Mouse (Mus musculus): Measurements from ENCODE around the gene Runx2.

The Runx2 gene

GRCm38 (mm10) chr17:44662080-44662706 is 152.4 kb downstream of the Runx2 start:
- DNase-seq (ENCODE audit: extremely low spot score), result no peak

DNA sequence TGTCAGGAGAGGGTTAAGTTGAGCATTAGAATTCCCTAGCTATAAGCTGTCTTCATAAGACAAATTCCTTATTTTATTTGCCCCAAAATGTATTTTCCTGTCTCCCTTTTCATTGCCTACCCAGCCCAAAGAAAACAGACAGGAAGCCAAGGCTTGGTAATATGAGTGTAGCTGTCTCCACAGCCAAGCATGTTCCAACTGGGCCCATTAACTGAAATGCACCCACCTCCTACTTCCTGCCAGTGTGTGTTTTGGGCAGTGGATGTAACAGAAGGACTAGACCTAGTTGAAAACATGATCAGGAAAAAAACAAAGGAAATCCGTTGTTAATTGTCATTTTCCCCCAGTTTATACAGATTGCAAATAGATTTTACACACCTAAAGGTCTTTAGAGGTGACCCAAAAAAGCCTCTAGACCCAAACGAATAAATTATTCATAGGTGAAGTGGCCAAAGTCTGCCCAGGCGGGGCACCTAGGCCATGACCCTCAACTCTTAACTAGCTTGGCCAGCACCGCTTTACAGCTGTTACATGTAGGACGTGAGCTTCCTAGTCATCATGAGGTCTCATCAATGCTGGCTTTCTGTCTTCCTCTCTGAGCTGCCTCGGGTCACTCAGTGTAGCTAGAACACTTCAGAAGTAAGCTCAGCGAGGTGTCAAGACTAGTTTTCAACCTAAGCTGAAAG is 154.3 kb downstream of the Runx2 start:
- DNase-seq (ENCODE audit: extremely low spot score), result no peak

- DNase-seq (ENCODE audit: extremely low spot score), result no peak
Observed at GRCm38 (mm10) chr17:44654503-44654902, 160.1 kb downstream of the Runx2 start.

DNA sequence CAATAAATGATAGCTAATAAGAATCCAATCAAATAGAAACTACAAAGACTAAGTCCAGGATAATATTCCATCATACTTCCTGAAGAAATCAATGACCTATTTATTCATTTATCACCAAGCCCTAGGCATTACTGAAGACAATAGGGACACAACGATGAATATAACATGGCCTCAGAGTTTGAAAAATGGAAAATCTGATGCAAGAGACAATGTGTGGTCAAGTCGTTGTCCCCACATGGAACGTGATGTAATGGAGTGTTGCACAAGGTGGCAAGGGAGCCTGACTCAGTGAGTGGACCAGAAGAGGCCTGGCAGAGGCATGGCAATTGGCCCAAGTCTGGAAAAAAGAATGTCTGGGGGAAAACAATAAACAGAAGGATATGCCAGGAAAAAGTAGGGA is 161.5 kb downstream of the Runx2 start:
- no peak for DNase-seq (ENCODE audit: extremely low spot score)

DNA sequence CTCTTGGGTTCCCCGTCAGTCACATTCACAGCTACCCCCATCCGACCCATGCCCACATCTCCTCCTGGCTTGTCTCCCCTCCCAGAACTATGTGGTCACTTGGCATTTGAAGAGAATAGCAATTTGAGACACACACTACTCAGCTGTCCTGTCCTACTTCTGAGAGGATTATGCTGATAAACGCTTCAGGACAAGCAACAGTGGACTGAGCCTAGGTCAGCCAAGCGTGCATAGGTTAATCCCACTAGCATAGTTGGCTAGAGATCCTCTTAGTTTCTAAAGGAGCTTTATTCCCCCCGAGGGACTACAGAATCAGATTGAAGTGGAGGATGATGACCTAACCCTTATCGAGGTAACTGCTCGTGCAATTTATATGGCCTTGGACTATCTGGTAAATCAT is 162.5 kb downstream of the Runx2 start:
- no peak for DNase-seq (ENCODE audit: extremely low spot score)

DNA sequence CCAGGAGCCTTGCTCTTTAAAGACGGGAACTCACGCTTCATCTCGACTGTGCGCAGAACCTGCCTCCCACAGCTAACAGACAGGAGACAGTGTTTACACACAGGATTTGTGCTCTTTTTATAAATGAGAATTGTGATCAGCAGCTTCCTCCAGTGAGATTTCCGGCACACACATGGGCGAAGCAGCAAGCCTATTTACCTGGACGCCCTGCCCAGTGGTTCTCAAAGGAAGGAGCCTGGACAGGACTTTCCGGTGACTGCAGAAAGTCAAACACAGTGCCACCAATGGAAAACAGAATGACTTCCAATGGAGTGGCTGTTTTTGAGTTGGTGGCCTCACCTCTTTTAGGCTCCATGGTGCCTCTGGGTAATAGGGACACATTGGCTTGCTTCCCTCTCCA is 163.0 kb downstream of the Runx2 start:
- DNase-seq (ENCODE audit: extremely low spot score), result no peak

DNA sequence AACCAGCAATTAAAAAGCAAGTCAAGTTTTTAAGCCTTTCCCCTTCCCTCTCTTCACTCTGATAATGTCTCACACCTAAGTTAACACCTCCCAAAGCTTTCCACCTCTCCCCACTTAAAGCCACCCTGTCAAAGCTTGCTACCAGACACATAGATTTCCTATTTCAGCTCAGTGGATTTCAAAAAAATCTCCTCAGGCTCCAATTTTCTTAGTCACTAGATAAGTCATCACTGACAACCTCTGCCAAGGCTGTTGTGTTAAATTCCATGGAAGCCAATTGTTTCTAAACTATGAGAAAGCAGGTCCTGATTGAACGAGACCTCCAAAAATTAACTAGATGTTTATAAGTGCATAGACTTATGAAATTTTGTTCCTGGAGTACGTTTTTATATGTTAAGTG is 164.2 kb downstream of the Runx2 start:
- DNase-seq (ENCODE audit: extremely low spot score), result no peak

DNA sequence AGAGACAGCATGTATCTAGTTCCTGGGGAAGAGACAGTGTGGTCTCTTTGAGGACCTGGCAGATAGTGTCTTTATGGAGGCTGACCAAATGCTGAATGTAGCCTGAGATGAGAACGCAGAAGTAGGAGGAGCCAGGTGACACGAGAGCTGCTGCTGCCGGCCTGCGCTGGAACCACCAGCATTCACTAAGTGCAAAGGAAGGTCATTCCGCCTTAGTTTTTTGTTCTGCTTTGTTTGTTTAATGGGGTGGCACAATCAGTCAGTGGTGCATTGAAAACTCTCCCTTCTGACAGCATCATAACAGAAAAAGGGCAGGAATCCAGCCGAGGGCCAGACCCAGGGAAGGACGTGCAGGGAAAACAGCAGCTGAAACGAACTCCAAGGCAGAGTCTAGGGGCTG is 165.5 kb downstream of the Runx2 start:
- no peak for DNase-seq (ENCODE audit: extremely low spot score)

- no peak for DNase-seq (ENCODE audit: extremely low spot score)
Observed at GRCm38 (mm10) chr17:44647916-44648315, 166.7 kb downstream of the Runx2 start.

DNA sequence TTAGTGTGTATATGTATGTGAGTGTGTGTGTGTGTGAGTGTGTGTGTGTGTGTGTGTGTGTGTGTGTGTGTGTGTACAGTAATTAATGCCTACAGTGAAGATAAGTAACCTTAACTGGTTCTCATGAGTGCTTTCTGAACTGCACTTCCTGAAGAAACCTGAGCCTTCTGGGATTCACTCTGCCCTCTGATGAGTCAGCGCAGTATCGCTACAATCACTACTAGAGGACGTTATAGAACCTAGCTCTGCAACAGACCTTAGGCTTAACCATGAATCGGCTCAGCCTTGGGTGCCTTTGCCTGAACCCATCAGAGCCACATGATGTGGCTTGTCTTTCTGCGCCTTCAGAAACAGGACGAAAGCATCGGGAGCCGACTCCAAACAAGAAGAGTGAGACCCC is 169.5 kb downstream of the Runx2 start:
- no peak for DNase-seq (ENCODE audit: extremely low spot score)

DNA sequence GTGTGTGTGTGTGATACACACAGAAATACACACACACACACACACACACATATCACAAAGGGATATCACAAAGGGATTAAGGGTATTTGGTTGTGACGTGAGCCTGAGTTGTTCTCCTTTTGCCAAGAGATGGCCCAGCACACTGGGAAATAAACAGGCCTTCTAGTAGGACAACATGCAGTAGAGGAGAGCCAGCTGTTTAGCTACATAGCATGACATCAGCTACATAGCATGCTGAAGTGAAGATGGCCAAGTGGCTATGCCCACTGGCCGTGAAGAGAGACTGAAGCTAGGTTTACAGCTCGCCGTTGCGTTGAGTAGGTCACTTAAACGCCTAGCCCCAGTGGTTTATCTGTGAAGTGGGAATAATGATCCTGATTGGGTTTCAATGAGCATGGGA is 171.3 kb downstream of the Runx2 start:
- no peak for DNase-seq (ENCODE audit: extremely low spot score)

- DNase-seq (ENCODE audit: extremely low spot score), result no peak
Observed at GRCm38 (mm10) chr17:44642126-44642525, 172.5 kb downstream of the Runx2 start.

GRCm38 (mm10) chr17:44640910-44641309 is 173.7 kb downstream of the Runx2 start:
- DNase-seq (ENCODE audit: extremely low spot score), result no peak

GRCm38 (mm10) chr17:44639446-44639845 is 175.2 kb downstream of the Runx2 start:
- DNase-seq (ENCODE audit: extremely low spot score), result no peak

DNA sequence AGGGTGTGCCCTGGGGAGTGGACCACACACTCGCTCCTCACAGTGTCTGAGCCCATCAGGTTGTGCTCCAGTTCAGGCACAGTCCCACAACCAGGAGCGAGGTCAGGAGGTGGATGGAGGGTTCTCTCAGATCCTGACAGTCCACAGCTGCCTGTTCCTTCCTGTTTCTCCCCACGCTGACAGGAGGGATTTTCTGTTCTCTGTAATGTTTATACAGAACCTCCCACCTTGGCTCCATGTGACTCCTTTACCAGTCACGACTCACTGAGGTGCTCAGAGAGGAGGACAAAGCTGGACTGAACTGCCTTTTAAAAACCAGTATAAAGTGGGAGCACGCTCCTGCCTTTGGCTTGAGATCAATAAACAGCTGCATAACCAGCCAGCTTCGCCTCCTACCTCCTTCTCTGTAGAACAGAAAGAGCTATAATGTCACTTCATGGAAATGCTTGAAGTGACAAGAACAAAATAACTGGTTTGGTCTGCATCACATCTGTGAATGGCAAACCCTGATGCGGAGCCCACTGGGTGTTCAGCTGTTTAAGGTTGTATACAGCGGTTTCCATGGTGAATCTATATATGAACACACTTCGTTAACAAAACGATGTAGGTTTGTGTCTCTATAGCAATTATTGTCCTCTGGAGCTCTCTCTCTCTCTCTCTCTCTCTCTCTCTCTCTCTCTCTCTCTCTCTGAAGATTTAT is 177.3 kb downstream of the Runx2 start:
- no peak for DNase-seq (ENCODE audit: extremely low spot score)

- DNase-seq (ENCODE audit: extremely low spot score), result no peak
Observed at GRCm38 (mm10) chr17:44634486-44634885, 180.1 kb downstream of the Runx2 start.

DNA sequence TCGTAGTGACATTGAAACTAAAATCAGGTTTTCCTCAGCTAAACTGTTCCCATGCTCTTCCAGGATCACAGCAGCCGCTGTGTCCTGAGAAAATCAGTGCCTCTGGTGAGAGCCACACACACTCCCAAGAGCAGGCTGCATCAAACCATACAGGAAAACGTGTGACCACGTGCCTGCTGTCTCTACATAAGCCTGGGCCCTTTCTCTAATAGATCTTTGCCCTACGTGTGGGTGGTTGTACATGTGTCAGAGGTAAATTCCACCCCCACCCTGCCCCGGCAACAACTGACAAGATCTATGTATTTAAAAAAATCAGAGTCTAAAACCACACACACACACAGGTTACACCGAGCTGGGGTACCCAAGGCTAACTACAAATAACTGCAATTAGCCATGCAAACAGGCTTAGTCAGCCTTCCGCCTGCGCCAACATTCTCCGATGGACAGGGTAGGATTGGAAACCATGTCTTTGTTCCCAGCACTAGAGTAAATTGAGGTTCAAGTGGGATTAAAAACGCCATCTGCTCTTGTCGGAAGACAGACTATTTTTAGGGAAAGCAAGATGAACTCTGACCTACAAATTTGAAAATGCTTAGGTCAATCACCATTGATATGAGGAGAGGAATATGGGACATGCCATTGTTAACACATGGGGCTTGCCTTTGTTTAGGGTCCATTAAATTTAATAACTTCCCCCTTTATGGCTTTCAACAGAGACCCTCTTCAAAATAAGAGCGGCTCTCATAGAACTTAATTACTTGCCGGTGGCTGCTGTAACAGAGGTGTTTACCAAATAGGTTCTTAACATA is 180.8 kb downstream of the Runx2 start:
- DNase-seq (ENCODE audit: extremely low spot score), result no peak

DNA sequence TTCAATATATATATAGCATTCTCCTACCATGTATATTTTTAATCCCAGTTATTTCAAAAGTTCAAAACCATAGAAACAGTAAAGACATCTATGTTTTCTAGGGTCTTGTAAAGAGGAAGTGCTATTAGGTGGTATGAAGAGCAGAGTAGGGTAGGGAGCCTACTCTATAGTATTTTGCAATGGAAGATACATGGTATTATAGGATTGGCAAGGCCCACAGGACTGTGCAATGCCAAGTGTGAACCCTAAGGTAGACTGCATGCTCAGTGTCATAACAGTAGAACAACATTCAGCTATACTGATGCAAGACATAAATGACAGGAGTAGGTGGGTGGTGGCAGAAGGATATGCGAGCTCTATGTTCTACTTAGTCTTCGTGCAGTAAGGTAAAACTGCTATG is 181.7 kb downstream of the Runx2 start:
- DNase-seq (ENCODE audit: extremely low spot score), result no peak

DNA sequence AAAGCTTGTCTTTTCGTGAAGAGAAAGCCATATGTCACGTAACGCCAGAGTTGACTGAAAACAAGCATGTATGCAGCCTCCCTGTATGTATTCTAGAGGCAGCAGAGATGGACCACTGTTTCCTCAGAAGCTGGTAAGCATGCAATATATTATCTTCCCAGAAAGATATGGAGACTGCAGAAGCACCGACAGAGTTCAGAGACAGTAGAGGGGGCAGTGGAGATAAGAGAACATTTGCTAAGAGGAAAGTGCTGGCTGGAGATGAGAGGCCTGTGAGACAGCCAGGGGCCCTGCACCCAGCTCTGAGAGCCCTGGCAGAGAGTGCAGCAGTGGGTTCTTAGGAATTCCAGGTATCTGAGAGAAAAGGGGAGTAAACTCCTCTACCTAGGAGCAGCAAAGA is 182.3 kb downstream of the Runx2 start:
- no peak for DNase-seq (ENCODE audit: extremely low spot score)

- DNase-seq (ENCODE audit: extremely low spot score), result no peak
Observed at GRCm38 (mm10) chr17:44631577-44631976, 183.0 kb downstream of the Runx2 start.

DNA sequence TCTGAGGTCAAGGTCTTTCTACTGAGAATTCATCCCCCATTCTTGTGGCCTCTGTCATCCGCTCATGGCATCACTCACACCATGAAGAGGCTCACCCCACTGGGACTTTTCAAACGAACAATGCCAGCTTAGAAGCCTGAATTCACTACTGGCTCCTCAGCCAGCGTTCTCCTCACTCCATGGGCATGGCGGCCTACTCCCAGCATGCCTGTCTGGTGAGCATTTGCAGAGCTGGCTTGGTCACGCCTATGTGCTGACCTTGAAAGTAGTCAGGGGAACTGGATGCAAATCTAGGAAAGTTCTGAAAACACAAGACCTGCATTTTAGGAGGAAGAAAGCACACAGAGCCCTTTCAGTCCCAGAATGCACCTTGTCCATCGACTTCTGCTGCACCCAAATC is 187.3 kb downstream of the Runx2 start:
- DNase-seq (ENCODE audit: extremely low spot score), result no peak

DNA sequence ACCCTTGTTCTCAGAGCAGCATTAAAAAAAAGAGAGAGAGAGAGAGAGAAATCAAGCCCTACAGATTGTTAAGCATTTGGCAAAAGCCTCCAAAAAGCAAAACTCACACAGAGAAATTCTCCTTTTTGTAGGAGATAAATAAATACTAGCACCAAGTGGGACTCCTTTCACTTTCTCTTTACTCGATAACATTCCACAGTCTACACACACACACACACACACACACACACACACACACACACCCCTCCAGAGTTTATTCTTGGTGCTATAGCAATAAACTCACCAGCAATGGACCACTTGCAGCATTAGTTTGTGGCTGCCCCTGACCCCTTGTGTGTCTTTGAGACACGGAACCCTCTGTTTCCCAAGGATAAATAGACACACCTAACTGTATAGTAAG is 190.9 kb downstream of the Runx2 start:
- DNase-seq (ENCODE audit: extremely low spot score), result no peak
